In genomic region chr7:65509357-65509756, GRCm38 (mm10) we compare ENCODE assay signal across 12 mouse cellular contexts. TPM values are rescaled to one million over a fixed set of nuclear protein-coding genes. Genes with fewer than 3 reads are reported as not detected.
DNase-seq lines count a peak whose midpoint lies in the region; ATAC-seq and TF ChIP-seq lines count a peak whose summit lies in the region.
"Had no signal": no experiment of that assay in that cellular context is flagged by ENCODE, and none has a peak within 500 bp of the region (broad histone marks: within the 10 kb centered on the region; RNA-seq: fewer than 3 reads in every experiment).

No protein-coding gene starts in this region.

- H3K27ac ChIP-seq in forebrain, embryonic 16.5 days (ENCODE audit: low read length) = no peak overlapping the region
- no peak overlapping the region for H3K27ac ChIP-seq in forebrain, embryonic 13.5 days
- H3K27ac ChIP-seq in layer of hippocampus, adult 2 months = peak overlapping the region; percentile 56
- H3K27ac ChIP-seq: liver, embryonic 12.5 days; neural tube, embryonic 15.5 days had no signal

- no peaks in the 10 kb centered on the region for H3K27me3 ChIP-seq in forebrain, embryonic 16.5 days (replicated peaks; ENCODE audit: control insufficient read depth, insufficient read depth, low read length)
- no peaks in the 10 kb centered on the region for H3K27me3 ChIP-seq in forebrain, embryonic 13.5 days
- H3K27me3 ChIP-seq: liver, embryonic 12.5 days; neural tube, embryonic 15.5 days had no signal

- no peaks in the 10 kb centered on the region for H3K36me3 ChIP-seq in forebrain, embryonic 16.5 days (ENCODE audit: control insufficient read depth, insufficient read depth)
- H3K36me3 ChIP-seq in forebrain, embryonic 13.5 days (ENCODE audit: poor library complexity, severe bottlenecking) = no peaks in the 10 kb centered on the region
- H3K36me3 ChIP-seq: liver, embryonic 12.5 days had no signal

- no peak overlapping the region for H3K4me2 ChIP-seq in forebrain, embryonic 16.5 days (ENCODE audit: low read length)
- no peak overlapping the region for H3K4me2 ChIP-seq in forebrain, embryonic 13.5 days
- H3K4me2 ChIP-seq: liver, embryonic 12.5 days; neural tube, embryonic 15.5 days had no signal

- H3K9ac ChIP-seq in forebrain, embryonic 16.5 days (replicated peaks; ENCODE audit: low read depth, low read length) = no peak overlapping the region
- H3K9ac ChIP-seq in forebrain, embryonic 13.5 days = no peak overlapping the region
- H3K9ac ChIP-seq: liver, embryonic 12.5 days; neural tube, embryonic 15.5 days had no signal

- WGBS in forebrain, embryonic 16.5 days = 21% methylated on average over 3 of the region's 3 CpGs
- 37% methylated on average over 3 of the region's 3 CpGs for WGBS in forebrain, embryonic 13.5 days
- 68% methylated on average over 3 of the region's 3 CpGs for WGBS in lung, adult 2 months

- ATAC-seq in forebrain, embryonic 16.5 days = 0 out of 2 replicates have a peak, but pooled peaks have one; percentile 49
- no peak for ATAC-seq in forebrain, embryonic 13.5 days
- ATAC-seq: hindbrain, embryonic 16.5 days; liver, embryonic 12.5 days had no signal

- no peak for TF ChIP-seq POLR2A in lung, adult 2 months (IDR thresholded peaks at IDR 0.05; ENCODE audit: borderline replicate concordance, extremely low read depth, low read depth, low read length)

- no peak for TF ChIP-seq CTCF in layer of hippocampus, adult 2 months (conservative IDR thresholded peaks at IDR 0.05)
- no peak for TF ChIP-seq CTCF in lung, adult 2 months (IDR thresholded peaks at IDR 0.05; ENCODE audit: insufficient read depth, low read length)

- H3K9me3 ChIP-seq in forebrain, embryonic 16.5 days (ENCODE audit: control insufficient read depth, low read length) = no peaks in the 10 kb centered on the region
- H3K9me3 ChIP-seq in forebrain, embryonic 13.5 days (replicated peaks) = no peaks in the 10 kb centered on the region
- H3K9me3 ChIP-seq: liver, embryonic 12.5 days; neural tube, embryonic 15.5 days had no signal

- no peak overlapping the region for H3K4me3 ChIP-seq in forebrain, embryonic 16.5 days (replicated peaks; ENCODE audit: low read length)
- H3K4me3 ChIP-seq in forebrain, embryonic 13.5 days = no peak overlapping the region
- H3K4me3 ChIP-seq in layer of hippocampus, adult 2 months = no peak overlapping the region
- H3K4me3 ChIP-seq in lung, adult 2 months (replicated peaks; ENCODE audit: extremely low read depth, low read depth, low read length) = no peak overlapping the region
- H3K4me3 ChIP-seq: liver, embryonic 12.5 days; megakaryocyte, embryonic 14.5 days; neural tube, embryonic 15.5 days had no signal

- peak; percentile 49 for DNase-seq in ovary, postnatal 36 days (ENCODE audit: low spot score)
- DNase-seq in ovary, postnatal 14 days (ENCODE audit: low spot score) = no peak
- DNase-seq in layer of hippocampus, adult 2 months (ENCODE audit: low spot score in 2 of 2) = peak; percentile 57 to 67
- no peak for DNase-seq in lung, postnatal 10 days
- no peak for DNase-seq in lung, adult 2 months
- DNase-seq in spleen, adult 12 weeks (ENCODE audit: low spot score) = no peak

- H3K4me1 ChIP-seq in forebrain, embryonic 16.5 days (replicated peaks; ENCODE audit: control insufficient read depth, insufficient read depth, low read length) = no peaks in the 10 kb centered on the region
- 0 out of 2 replicates have a peak, but pooled peaks cover 9% of the 10 kb centered on the region for H3K4me1 ChIP-seq in forebrain, embryonic 13.5 days
- H3K4me1 ChIP-seq in lung, adult 2 months (ENCODE audit: control insufficient read depth, insufficient read depth, low read length) = no peaks in the 10 kb centered on the region
- H3K4me1 ChIP-seq: liver, embryonic 12.5 days; megakaryocyte, embryonic 14.5 days had no signal

RNA-seq across cellular contexts. Expression of gene Tjp1, which starts 18.2 kb away (rescaled TPM):
- 21.9 and 24.2 TPM in 2 replicates for polyA plus RNA-seq in forebrain, embryonic 16.5 days (2015; fragmentation: Nextera tagmentation; extraction: Ambion mirVana)
- 19.9 and 22.4 TPM in 2 replicates for polyA plus RNA-seq in forebrain, embryonic 13.5 days (2015; fragmentation: Nextera tagmentation; extraction: Ambion mirVana)
- total RNA-seq in layer of hippocampus, adult 2 months (2021) = 100 to 1,000 TPM; 141 to 174 TPM
- polyA plus RNA-seq in lung, adult 2 months (2012; rRNA removed) = 58.9 and 64.8 TPM in 2 replicates

Comparison
In these comparisons a context has a peak if more than half of its experiments do, and no peak if none do; other contexts are left out.
1. DNase-seq: peak in ovary, postnatal 36 days (single experiment) and layer of hippocampus, adult 2 months (2 of 2); none in ovary, postnatal 14 days (single experiment), lung, postnatal 10 days (single experiment), lung, adult 2 months (single experiment) and spleen, adult 12 weeks (single experiment).